Mouse (Mus musculus) cortical plate, adult 2 months (tissue): Measurements from ENCODE around the gene Tescl. TPM values are rescaled to one million over a fixed set of nuclear protein-coding genes. Genes with fewer than 3 reads are reported as not detected.

Source experiments
- H3K27ac ChIP-seq: fragments of 200-500 bp; 2 replicates; pipeline ENCODE4 v1.5.1; 2012; ENCODE audit warnings: low read length, control low read depth, inconsistent platforms; ENCODE audit not compliant: insufficient read depth
- H3K4me1 ChIP-seq: fragments of 200-500 bp; 2 replicates; pipeline ENCODE4 v1.6.1; 2011; ENCODE audit warnings: low read length; ENCODE audit not compliant: control insufficient read depth, insufficient read depth
- H3K4me3 ChIP-seq: fragments of 200-500 bp; 2 replicates; pipeline ENCODE4 v1.5.1; 2011; ENCODE audit warnings: mild to moderate bottlenecking, low read length, control low read depth; ENCODE audit not compliant: insufficient read depth
- CTCF ChIP-seq: fragments of 200-500 bp; IDR thresholded peaks from 2 replicates; pipeline ENCODE4 v1.5.1; 2011; ENCODE audit warnings: mild to moderate bottlenecking, control low read depth, low read length; ENCODE audit not compliant: insufficient read depth; ENCODE audit errors: extremely low read depth
- POLR2A ChIP-seq: fragments of 200-500 bp; IDR thresholded peaks from 2 replicates; pipeline ENCODE4 v1.6.1; 2011; ENCODE audit warnings: mild to moderate bottlenecking, low read length, control low read depth; ENCODE audit not compliant: insufficient read depth; ENCODE audit errors: extremely low read depth
- polyA plus RNA-seq: library from polyadenylated mRNA; depleted of rRNA; stranded (reverse); fragments of >200 nt; gene quantifications from 2 replicates; pipeline ENCODE4 v1.2.3, GENCODE M21; 2012

The Tescl gene
- polyA plus RNA-seq, 1 experiment = 0.29 TPM

DNA sequence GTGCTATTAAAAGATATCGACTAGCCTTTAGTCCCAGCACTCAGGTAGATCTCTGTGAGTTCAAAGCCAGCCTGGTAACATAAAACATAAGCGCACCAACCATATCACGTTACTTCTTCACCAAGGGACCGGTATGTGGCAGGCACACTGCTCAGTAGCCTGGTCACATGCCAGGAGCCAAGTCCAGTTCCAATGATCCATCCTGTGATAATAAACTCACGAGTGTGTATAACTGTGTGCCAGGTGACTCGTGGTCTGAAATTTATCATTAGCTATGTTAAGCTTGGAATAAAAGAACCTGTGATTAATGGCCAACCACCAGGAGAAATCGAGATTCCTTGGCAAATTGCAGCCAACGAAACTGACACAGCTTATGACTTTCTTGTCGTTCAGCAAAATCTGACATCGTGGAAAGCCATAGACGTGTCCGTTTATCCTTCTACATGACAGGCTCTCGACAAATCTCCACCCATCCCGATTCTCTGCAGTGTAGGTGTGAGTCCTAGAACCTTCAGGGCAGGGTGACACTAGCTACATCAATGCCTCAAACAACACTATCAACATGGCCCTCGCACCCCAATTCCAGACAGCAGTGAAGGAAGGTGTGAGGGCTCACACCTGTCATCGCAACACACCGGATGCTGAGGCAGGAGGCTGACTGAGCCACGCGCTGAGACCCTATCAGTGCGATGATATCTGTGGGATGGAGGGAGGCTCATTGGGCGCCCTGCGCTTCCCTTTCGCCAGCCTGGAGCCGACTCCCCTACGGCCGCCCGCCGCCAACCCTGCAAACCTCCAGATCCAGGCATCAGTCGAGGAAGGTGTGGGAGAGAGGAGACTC lies 17.8 kb downstream of the Tescl start:
- TF ChIP-seq POLR2A = no peak
- TF ChIP-seq CTCF = no peak
- Histone ChIP-seq H3K4me3 (peak overlapping the region; percentile 91), H3K4me1 (peaks cover 4% of the 10 kb centered on the region), H3K27ac (no peak overlapping the region)

- no peaks in the 10 kb centered on the region for H3K4me1 ChIP-seq
- H3K4me3 ChIP-seq = 0 out of 2 replicates have a peak within 1 kb of the TSS, but pooled peaks have one; percentile 87
- TF ChIP-seq POLR2A (0 out of 2 replicates have a peak, but pooled peaks have one; percentile 44), CTCF (no peak)
- no peak within 1 kb of the TSS for H3K27ac ChIP-seq
These were observed 32.9 kb downstream of the Tescl start, which contains the start of gene Zfp61 for GRCm38 (mm10) chr7:24300771-24301282. TSS of gene Zfp61 (minus strand) at chr7:24301232.

- no peaks in the 10 kb centered on the region for H3K4me1 ChIP-seq
- H3K27ac ChIP-seq = no peak overlapping the region
- TF ChIP-seq POLR2A (no peak), CTCF (no peak)
- peak overlapping the region; percentile 87 for H3K4me3 ChIP-seq
These were observed 33.8 kb downstream of the Tescl start for GRCm38 (mm10) chr7:24299823-24300481.

GRCm38 (mm10) chr7:24298973-24299708 lies 34.6 kb downstream of the Tescl start:
- TF ChIP-seq CTCF (no peak), POLR2A (peak; percentile 79)
- no peak overlapping the region for H3K27ac ChIP-seq
- no peaks in the 10 kb centered on the region for H3K4me1 ChIP-seq
- peak overlapping the region; percentile 87 for H3K4me3 ChIP-seq

GRCm38 (mm10) chr7:24298635-24298972 lies 35.1 kb downstream of the Tescl start:
- no peak overlapping the region for H3K27ac ChIP-seq
- H3K4me3 ChIP-seq = peak overlapping the region; percentile 87
- no peaks in the 10 kb centered on the region for H3K4me1 ChIP-seq
- TF ChIP-seq POLR2A (no peak), CTCF (no peak)

DNA sequence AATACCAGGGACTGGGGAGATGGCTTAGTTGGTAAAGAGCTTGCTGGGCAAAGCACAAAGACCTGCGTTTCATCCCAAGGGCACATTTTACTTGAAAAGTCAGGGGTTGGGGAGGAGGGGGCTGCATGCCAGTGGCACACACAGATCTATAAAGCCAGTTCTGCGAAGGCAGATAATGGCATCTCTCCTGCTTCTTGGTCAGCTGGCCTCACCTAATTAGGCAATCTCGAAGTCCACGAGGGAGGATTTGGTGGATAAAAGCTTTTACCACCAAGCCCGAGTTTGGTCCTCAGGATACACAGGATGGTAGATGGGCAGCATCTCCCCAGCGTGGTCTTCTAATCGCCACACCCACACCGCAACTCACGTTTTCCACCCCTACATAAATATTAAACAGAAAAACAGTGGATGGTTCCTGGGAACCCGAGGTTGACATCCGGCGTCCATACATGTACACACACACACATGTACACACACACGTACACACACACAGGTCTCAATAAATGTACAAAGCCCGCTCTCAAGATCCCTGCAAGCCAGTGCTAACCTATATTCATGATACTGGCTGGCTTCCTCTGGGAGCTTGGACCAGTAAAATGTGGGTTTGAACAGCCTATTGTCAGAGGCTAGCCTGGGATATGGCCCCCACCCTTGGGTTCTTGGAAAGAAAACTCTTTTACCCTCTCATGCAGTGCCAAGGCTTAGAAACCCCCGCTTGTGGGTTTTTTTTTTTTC lies 36.2 kb downstream of the Tescl start:
- Histone ChIP-seq H3K27ac (no peak overlapping the region), H3K4me1 (no peaks in the 10 kb centered on the region), H3K4me3 (no peak overlapping the region)
- TF ChIP-seq POLR2A = no peak
- TF ChIP-seq CTCF = no peak

GRCm38 (mm10) chr7:24296386-24296785 lies 37.4 kb downstream of the Tescl start:
- TF ChIP-seq CTCF (no peak), POLR2A (no peak)
- no peak overlapping the region for H3K4me3 ChIP-seq

GRCm38 (mm10) chr7:24295376-24295775 lies 38.4 kb downstream of the Tescl start:
- no peaks in the 10 kb centered on the region for H3K4me1 ChIP-seq
- H3K4me3 ChIP-seq = no peak overlapping the region
- H3K27ac ChIP-seq = no peak overlapping the region
- TF ChIP-seq CTCF = no peak
- TF ChIP-seq POLR2A = no peak

More at GRCm38 (mm10) chr7:24296386-24296785, 37.4 kb downstream of the Tescl start:
- Histone ChIP-seq H3K4me1 (no peaks in the 10 kb centered on the region), H3K27ac (no peak overlapping the region)
